Mouse (Mus musculus) thymus, adult 2 months (tissue): Measurements from ENCODE around the gene Olfr190. TPM values are rescaled to one million over a fixed set of nuclear protein-coding genes. Genes with fewer than 3 reads are reported as not detected.

Experiments used
- DNase-seq: peaks from one replicate; pipeline ENCODE4 v3.0.0; 2021
- H3K27ac ChIP-seq: fragments of 200-500 bp; 2 replicates; pipeline ENCODE4 v1.5.1; 2012; ENCODE audit warnings: low read length, control low read depth; ENCODE audit not compliant: control insufficient read depth, insufficient read depth
- H3K27me3 ChIP-seq: fragments of 200-500 bp; 2 replicates; pipeline ENCODE4 v1.6.1; 2012; ENCODE audit warnings: mild to moderate bottlenecking, low read length, moderate library complexity, mixed read lengths; ENCODE audit not compliant: control insufficient read depth, insufficient read depth
- H3K36me3 ChIP-seq: fragments of 200-500 bp; 2 replicates; pipeline ENCODE4 v1.6.1; 2012; ENCODE audit warnings: mild to moderate bottlenecking, low read length, moderate library complexity; ENCODE audit not compliant: control insufficient read depth, insufficient read depth
- H3K4me1 ChIP-seq: fragments of 200-500 bp; replicated peaks from 2 replicates; pipeline ENCODE4 v1.6.1; 2012; ENCODE audit warnings: low read length; ENCODE audit not compliant: control insufficient read depth, insufficient read depth
- H3K4me3 ChIP-seq: fragments of 200-500 bp; 2 replicates; pipeline ENCODE4 v1.5.1; 2012; ENCODE audit warnings: mild to moderate bottlenecking, low read length, control low read depth, moderate library complexity; ENCODE audit not compliant: control insufficient read depth, insufficient read depth
- CTCF ChIP-seq: fragments of 200-500 bp; IDR thresholded peaks from 2 replicates; pipeline ENCODE4 v1.5.1; 2012; ENCODE audit warnings: mild to moderate bottlenecking, control low read depth, low read length, moderate library complexity, borderline replicate concordance; ENCODE audit not compliant: control insufficient read depth, poor library complexity, insufficient read depth; ENCODE audit errors: extremely low read depth
- POLR2A ChIP-seq: fragments of 200-500 bp; IDR thresholded peaks from 2 replicates; pipeline ENCODE4 v1.6.1; 2012; ENCODE audit warnings: mild to moderate bottlenecking, low read length, control low read depth, moderate library complexity; ENCODE audit not compliant: control insufficient read depth, poor library complexity, insufficient read depth; ENCODE audit errors: extremely low read depth
- WGBS: fragments of 180-500 bp; shearing (Covaris S2); methylation state at CpG from one replicate; pipeline ENCODE4 v1.1.7; 2018; 5-methylcytosine and 5-hydroxymethylcytosine counted together
- polyA plus RNA-seq: library from polyadenylated mRNA; depleted of rRNA; stranded (reverse); fragments of >200 nt; gene quantifications from 2 replicates; pipeline ENCODE4 v1.2.3, GENCODE M21; 2012; rRNA removed

Olfr190 gene
- polyA plus RNA-seq, 1 experiment, result not detected

DNA sequence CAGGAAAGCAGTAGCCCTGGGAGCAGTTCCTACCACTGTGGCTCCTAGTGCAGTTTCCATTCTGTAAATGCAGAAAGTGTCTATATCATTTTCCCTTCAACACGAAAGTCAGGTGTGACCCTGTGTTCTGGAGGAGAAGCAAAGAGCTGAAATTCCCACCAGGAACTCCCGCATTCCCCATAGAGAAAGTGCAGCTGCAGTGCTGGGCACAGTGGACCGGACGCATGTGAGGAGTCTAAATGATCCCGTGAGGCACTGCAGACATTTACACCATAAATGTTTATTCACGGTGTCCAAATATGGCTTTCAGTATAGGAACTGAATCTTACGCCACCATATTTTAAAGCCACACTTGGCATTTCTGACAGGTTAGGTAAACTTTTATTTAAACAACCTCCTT is 38.1 kb downstream of the Olfr190 start, which contains the start of gene Olfr187:
Gene Olfr187 (minus strand): TSS at position 58 of the 400 bp plus-strand sequence.
- no peak for DNase-seq
- H3K36me3 ChIP-seq, result no peaks in the 10 kb centered on the region
- H3K27me3 ChIP-seq, result no peaks in the 10 kb centered on the region
- no peak for TF ChIP-seq POLR2A
- TF ChIP-seq CTCF, result no peak
- H3K4me3 ChIP-seq, result no peak within 1 kb of the TSS
- no peak within 1 kb of the TSS for H3K27ac ChIP-seq
- 95% methylated on average over 7 of the region's 7 CpGs for WGBS
- no peaks in the 10 kb centered on the region for H3K4me1 ChIP-seq

- Histone ChIP-seq H3K4me1 (no peaks in the 10 kb centered on the region), H3K4me3 (no peak within 1 kb of the TSS), H3K36me3 (no peaks in the 10 kb centered on the region), H3K27me3 (no peaks in the 10 kb centered on the region), H3K27ac (no peak within 1 kb of the TSS)
- DNase-seq, result no peak
- TF ChIP-seq POLR2A (no peak), CTCF (no peak)
- WGBS, result 95% methylated on average over 4 of the region's 4 CpGs
These were observed 47.6 kb downstream of the Olfr190 start, which contains the start of gene Olfr186 for GRCm38 (mm10) chr16:59030191-59030590. Olfr186 (minus strand) TSS chr16:59030291.

Other genes starting within 250 kb of the Olfr190 start
- gene Olfr177, start 203.2 kb downstream of the Olfr190 start, polyA plus RNA-seq, result not detected in 2 replicates
- not detected in 2 replicates for gene Olfr178, start 185.9 kb downstream of the Olfr190 start, polyA plus RNA-seq
- not detected in 2 replicates for gene Olfr181, start 149.2 kb downstream of the Olfr190 start, polyA plus RNA-seq
- not detected in 2 replicates for gene Olfr180, start 148.6 kb downstream of the Olfr190 start, polyA plus RNA-seq
- not detected in 2 replicates for gene Olfr183, start 82.6 kb downstream of the Olfr190 start, polyA plus RNA-seq
- gene Olfr186, start 47.7 kb downstream of the Olfr190 start, polyA plus RNA-seq, result not detected in 2 replicates
- gene Olfr187, start 38.2 kb downstream of the Olfr190 start, polyA plus RNA-seq, result not detected in 2 replicates
- gene Olfr191, start 11.8 kb upstream of the Olfr190 start, polyA plus RNA-seq, result not detected in 2 replicates
- not detected in 2 replicates for gene Olfr193, start 33.9 kb upstream of the Olfr190 start, polyA plus RNA-seq
- not detected in 2 replicates for gene Olfr194, start 43.1 kb upstream of the Olfr190 start, polyA plus RNA-seq
- gene Olfr195, start 69.0 kb upstream of the Olfr190 start, polyA plus RNA-seq, result not detected in 2 replicates
- not detected in 2 replicates for gene Olfr196, start 92.4 kb upstream of the Olfr190 start, polyA plus RNA-seq
- gene Olfr198, start 125.5 kb upstream of the Olfr190 start, polyA plus RNA-seq, result not detected in 2 replicates
- not detected in 2 replicates for gene Olfr199, start 141.8 kb upstream of the Olfr190 start, polyA plus RNA-seq
- not detected in 2 replicates for gene Olfr201, start 194.6 kb upstream of the Olfr190 start, polyA plus RNA-seq
- not detected in 2 replicates for gene Olfr202, start 208.8 kb upstream of the Olfr190 start, polyA plus RNA-seq
- gene Olfr203, start 220.9 kb upstream of the Olfr190 start, polyA plus RNA-seq, result not detected in 2 replicates
- not detected in 2 replicates for gene Olfr204, start 240.2 kb upstream of the Olfr190 start, polyA plus RNA-seq